Mouse (Mus musculus) liver, adult 2 months (tissue): ENCODE results near the gene Galnt12.

Experiments used
- CTCF ChIP-seq: fragments of 200-500 bp; IDR thresholded peaks from 2 replicates; pipeline ENCODE4 v1.5.1; 2011; ENCODE audit warnings: low read depth, low read length, control low read depth
- POLR2A ChIP-seq: fragments of 200-500 bp; IDR thresholded peaks from 2 replicates; pipeline ENCODE4 v1.6.1; 2011; ENCODE audit warnings: low read length, control low read depth; ENCODE audit not compliant: insufficient read depth; ENCODE audit errors: extremely low read depth

GRCm38 (mm10) chr4:47140301-47140700 is 48.6 kb downstream of the Galnt12 start:
- TF ChIP-seq CTCF (no peak), POLR2A (no peak)
